ENCODE assay signal across 20 mouse cellular contexts in the genomic region with DNA sequence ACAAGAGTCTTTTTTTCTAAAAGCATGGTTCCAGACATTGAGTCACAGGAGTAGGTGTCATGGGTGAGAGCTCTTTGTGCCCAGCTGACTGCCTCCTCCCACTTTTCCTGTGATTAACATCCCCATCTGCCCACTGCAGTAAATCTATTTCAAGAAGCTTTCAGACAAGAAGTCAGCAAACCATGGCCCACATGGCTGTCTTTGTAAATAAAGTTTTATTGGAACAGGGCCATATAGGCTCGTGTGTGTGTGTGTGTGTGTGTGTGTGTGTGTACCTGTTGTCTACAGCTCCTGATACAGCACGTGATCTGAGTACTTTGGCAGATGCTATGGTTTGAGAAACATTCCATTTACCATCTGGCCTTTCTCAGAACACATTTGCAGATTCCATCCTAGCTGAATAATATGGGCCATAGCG.
A peak's percentile ranks its signal among the peaks of the same experiment; 100 is the strongest.
DNase-seq lines count a peak whose midpoint lies in the region; ATAC-seq and TF ChIP-seq lines count a peak whose summit lies in the region.
"Had no signal": no experiment of that assay in that cellular context is flagged by ENCODE, and none has a peak within 500 bp of the region (broad histone marks: within the 10 kb centered on the region; RNA-seq: fewer than 3 reads in every experiment).

No protein-coding gene starts in this region.

- TF ChIP-seq CTCF in forebrain, postnatal 0 days (IDR thresholded peaks at IDR 0.05; ENCODE audit: low read depth): no peak

- no peak overlapping the region for H3K9ac ChIP-seq in forebrain, postnatal 0 days
- no peak overlapping the region for H3K9ac ChIP-seq in forebrain, embryonic 11.5 days (ENCODE audit: low read length)
- H3K9ac ChIP-seq: embryonic facial prominence, embryonic 13.5 days; limb, embryonic 15.5 days; liver, embryonic 15.5 days; midbrain, embryonic 13.5 days; neural tube, embryonic 12.5 days; stomach, embryonic 15.5 days had no signal

- H3K27ac ChIP-seq in forebrain, postnatal 0 days (ENCODE audit: low read depth, low read length): no peak overlapping the region
- no peak overlapping the region for H3K27ac ChIP-seq in forebrain, embryonic 11.5 days (ENCODE audit: low read depth, low read length)
- H3K27ac ChIP-seq: embryonic facial prominence, embryonic 13.5 days; limb, embryonic 15.5 days; liver, embryonic 15.5 days; midbrain, embryonic 13.5 days; neural tube, embryonic 12.5 days; stomach, embryonic 15.5 days had no signal

- H3K27me3 ChIP-seq in forebrain, postnatal 0 days (ENCODE audit: insufficient read depth, low read length): no peaks in the 10 kb centered on the region
- H3K27me3 ChIP-seq in forebrain, embryonic 11.5 days (ENCODE audit: control insufficient read depth, insufficient read depth, low read length): no peaks in the 10 kb centered on the region
- H3K27me3 ChIP-seq: embryonic facial prominence, embryonic 13.5 days; limb, embryonic 15.5 days; liver, embryonic 15.5 days; midbrain, embryonic 13.5 days; neural tube, embryonic 12.5 days; stomach, embryonic 15.5 days had no signal

- 44% methylated on average over 3 of the region's 3 CpGs for WGBS in forebrain, postnatal 0 days
- WGBS in forebrain, embryonic 11.5 days: 79% methylated on average over 3 of the region's 3 CpGs

- no peaks in the 10 kb centered on the region for H3K36me3 ChIP-seq in forebrain, postnatal 0 days (ENCODE audit: insufficient read depth)
- H3K36me3 ChIP-seq in forebrain, embryonic 11.5 days (ENCODE audit: control insufficient read depth, insufficient read depth, low read length): no peaks in the 10 kb centered on the region
- H3K36me3 ChIP-seq: embryonic facial prominence, embryonic 13.5 days; G1E; limb, embryonic 15.5 days; liver, embryonic 15.5 days; midbrain, embryonic 13.5 days; neural tube, embryonic 12.5 days; stomach, embryonic 15.5 days had no signal

- peak; percentile 34; the same call in 1 of the 2 replicates for ATAC-seq in forebrain, postnatal 0 days
- ATAC-seq in forebrain, embryonic 11.5 days (replicated peaks; ENCODE audit: low FRiP score): no peak
- ATAC-seq: hindbrain, embryonic 16.5 days; intestine, embryonic 16.5 days; midbrain, embryonic 13.5 days had no signal

- peak; percentile 34 for DNase-seq in forebrain, postnatal 0 days
- DNase-seq in forebrain, embryonic 11.5 days (ENCODE audit: low spot score): no peak
- DNase-seq in left cerebral cortex, adult 18-20 months (ENCODE audit: low spot score in 2 of 2): peak; percentile 38 to 48
- no peak for DNase-seq in left cerebral cortex, adult 11 months (ENCODE audit: low spot score)
- peak; percentile 15 for DNase-seq in Muller cell, postnatal 12 days (ENCODE audit: inconsistent ontology term)
- DNase-seq in layer of hippocampus, postnatal 14 days (ENCODE audit: low spot score in 2 of 2): peak; percentile 29 to 46
- no peak for DNase-seq in adrenal gland, postnatal 25 days
- no peak for DNase-seq in adrenal gland, postnatal 10 days
- DNase-seq: cerebellum, adult 11 months; lung, postnatal 10 days; thymus, adult 2 months had no signal

- H3K9me3 ChIP-seq in forebrain, postnatal 0 days (ENCODE audit: low read length): no peaks in the 10 kb centered on the region
- H3K9me3 ChIP-seq in forebrain, embryonic 11.5 days (ENCODE audit: control insufficient read depth, low read length): no peaks in the 10 kb centered on the region
- H3K9me3 ChIP-seq: embryonic facial prominence, embryonic 13.5 days; G1E; limb, embryonic 15.5 days; liver, embryonic 15.5 days; midbrain, embryonic 13.5 days; neural tube, embryonic 12.5 days; stomach, embryonic 15.5 days had no signal

- H3K4me3 ChIP-seq in forebrain, postnatal 0 days (ENCODE audit: low read depth, low read length): no peak overlapping the region
- H3K4me3 ChIP-seq in forebrain, embryonic 11.5 days (ENCODE audit: low read depth, low read length): no peak overlapping the region
- H3K4me3 ChIP-seq: embryonic facial prominence, embryonic 13.5 days; limb, embryonic 15.5 days; liver, embryonic 15.5 days; midbrain, embryonic 13.5 days; neural tube, embryonic 12.5 days; stomach, embryonic 15.5 days had no signal

- no peaks in the 10 kb centered on the region for H3K4me1 ChIP-seq in forebrain, postnatal 0 days (ENCODE audit: insufficient read depth)
- no peaks in the 10 kb centered on the region for H3K4me1 ChIP-seq in forebrain, embryonic 11.5 days (replicated peaks; ENCODE audit: control insufficient read depth, insufficient read depth, low read length)
- H3K4me1 ChIP-seq: embryonic facial prominence, embryonic 13.5 days; limb, embryonic 15.5 days; liver, embryonic 15.5 days; midbrain, embryonic 13.5 days; neural tube, embryonic 12.5 days; stomach, embryonic 15.5 days had no signal

- no peak overlapping the region for H3K4me2 ChIP-seq in forebrain, postnatal 0 days (ENCODE audit: low read depth)
- H3K4me2 ChIP-seq in forebrain, embryonic 11.5 days (ENCODE audit: low read depth, low read length, severe bottlenecking): no peak overlapping the region
- H3K4me2 ChIP-seq: embryonic facial prominence, embryonic 13.5 days; limb, embryonic 15.5 days; liver, embryonic 15.5 days; midbrain, embryonic 13.5 days; neural tube, embryonic 12.5 days; stomach, embryonic 15.5 days had no signal

Comparison
In these comparisons a context has a peak if more than half of its experiments do, and no peak if none do; other contexts are left out.
1. DNase-seq: peak in forebrain, postnatal 0 days (single experiment), left cerebral cortex, adult 18-20 months (2 of 2), Muller cell, postnatal 12 days (single experiment) and layer of hippocampus, postnatal 14 days (2 of 2); none in forebrain, embryonic 11.5 days (single experiment), left cerebral cortex, adult 11 months (single experiment), adrenal gland, postnatal 25 days (single experiment) and adrenal gland, postnatal 10 days (single experiment).